Mouse (Mus musculus): ENCODE results near the gene Vmn1r114.
"Not testable (repeated sequence)": the region's sequence is repeated elsewhere in the genome, so short reads cannot be mapped to it uniquely, and the experiment has no call there.

Gene Vmn1r114

GRCm38 (mm10) chr7:20812086-20812485 is at the start of gene Vmn1r114:
Gene Vmn1r114, minus strand, starts transcription at chr7:20812186.
- DNase-seq (ENCODE audit: low spot score) = not testable (repeated sequence)

- DNase-seq (ENCODE audit: low spot score) = not testable (repeated sequence)
These were observed 32.9 kb upstream of the Vmn1r114 start, which contains the start of gene Vmn1r115 for GRCm38 (mm10) chr7:20844885-20845284. Gene Vmn1r115, minus strand, starts transcription at chr7:20844985.

GRCm38 (mm10) chr7:20786985-20787384 is 25.0 kb downstream of the Vmn1r114 start, which contains the start of gene Vmn1r113:
Gene Vmn1r113, plus strand, starts transcription at chr7:20787285.
- not testable (repeated sequence) for DNase-seq (ENCODE audit: low spot score)

- DNase-seq (ENCODE audit: low spot score) = not testable (repeated sequence)
These were observed 41.1 kb downstream of the Vmn1r114 start, which contains the start of gene Vmn1r112 for GRCm38 (mm10) chr7:20770885-20771284. Gene Vmn1r112, plus strand, starts transcription at chr7:20771185.
